In the genomic region with DNA sequence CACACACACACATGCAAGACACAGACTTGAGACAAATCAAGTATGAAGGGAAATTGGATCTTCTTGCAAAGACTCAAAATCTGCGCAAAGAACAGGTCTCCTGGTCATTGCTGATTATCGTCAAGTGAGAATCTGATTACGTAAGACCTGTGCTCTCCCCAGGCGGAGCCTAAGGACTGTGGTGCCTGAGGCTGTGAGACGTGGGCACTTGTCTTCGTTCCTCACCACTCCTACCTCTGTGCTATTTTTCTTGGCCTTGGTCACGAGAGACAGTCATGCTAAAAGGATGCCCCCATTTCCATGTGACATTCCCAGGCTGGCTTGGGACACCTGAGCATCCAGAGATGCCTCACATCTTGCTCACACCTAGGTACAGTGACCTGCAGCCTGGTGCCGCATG, we compare ENCODE assay signal across 20 mouse cellular contexts. TPM values are rescaled to one million over a fixed set of nuclear protein-coding genes. Genes with fewer than 3 reads are reported as not detected.
A peak's percentile ranks its signal among the peaks of the same experiment; 100 is the strongest.
DNase-seq lines count a peak whose midpoint lies in the region; ATAC-seq and TF ChIP-seq lines count a peak whose summit lies in the region.
"Had no signal": no experiment of that assay in that cellular context is flagged by ENCODE, and none has a peak within 500 bp of the region (broad histone marks: within the 10 kb centered on the region; RNA-seq: fewer than 3 reads in every experiment).

No protein-coding gene starts in this region.

- H3K4me3 ChIP-seq in embryonic facial prominence, embryonic 11.5 days (ENCODE audit: low read depth, low read length), result no peak overlapping the region
- no peak overlapping the region for H3K4me3 ChIP-seq in embryonic facial prominence, embryonic 10.5 days
- H3K4me3 ChIP-seq in lung, postnatal 0 days (ENCODE audit: low read depth, low read length), result no peak overlapping the region
- H3K4me3 ChIP-seq: heart, adult 2 months; heart, embryonic 12.5 days; hindbrain, embryonic 10.5 days had no signal

- TF ChIP-seq EP300 in lung, postnatal 0 days (IDR thresholded peaks at IDR 0.05), result no peak

- no peaks in the 10 kb centered on the region; the same call in 1 of the 2 replicates for H3K36me3 ChIP-seq in embryonic facial prominence, embryonic 11.5 days (replicated peaks; ENCODE audit: control insufficient read depth, insufficient read depth, low read depth, low read length)
- 0 out of 2 replicates have a peak, but pooled peaks cover 5% of the 10 kb centered on the region for H3K36me3 ChIP-seq in embryonic facial prominence, embryonic 10.5 days (replicated peaks)
- H3K36me3 ChIP-seq in lung, postnatal 0 days (ENCODE audit: insufficient read depth, low read length), result no peaks in the 10 kb centered on the region; the same call in 1 of the 2 replicates
- H3K36me3 ChIP-seq: heart, embryonic 12.5 days had no signal

- H3K27ac ChIP-seq in embryonic facial prominence, embryonic 11.5 days (replicated peaks; ENCODE audit: low read depth, low read length), result no peak overlapping the region
- H3K27ac ChIP-seq in embryonic facial prominence, embryonic 10.5 days (replicated peaks), result no peak overlapping the region
- H3K27ac ChIP-seq in lung, postnatal 0 days (ENCODE audit: low read length), result no peak overlapping the region
- H3K27ac ChIP-seq: heart, adult 2 months; hindbrain, embryonic 10.5 days; hindbrain, embryonic 14.5 days had no signal

- DNase-seq in embryonic facial prominence, embryonic 11.5 days (ENCODE audit: low spot score), result peak; percentile 43
- no peak for DNase-seq in embryonic facial prominence, embryonic 10.5 days (ENCODE audit: low spot score)
- DNase-seq in lung, postnatal 0 days (ENCODE audit: low spot score), result peak; percentile 54
- no peak for DNase-seq in lung, postnatal 4 days
- DNase-seq in brain, adult 2 months (ENCODE audit: low read depth, low spot score), result peak; percentile 76
- no peak for DNase-seq in embryo, embryonic 11 days
- no peak for DNase-seq in spleen, postnatal 10 days (ENCODE audit: low spot score in 2 of 2)
- DNase-seq: adrenal gland, postnatal 14 days; cerebellum, adult 18-20 months; cerebellum, postnatal 10 days; gastrocnemius, postnatal 10 days; heart, adult 2 months had no signal

- no peaks in the 10 kb centered on the region for H3K4me1 ChIP-seq in embryonic facial prominence, embryonic 11.5 days (ENCODE audit: control insufficient read depth, insufficient read depth, low read length)
- peaks cover 45% of the 10 kb centered on the region for H3K4me1 ChIP-seq in embryonic facial prominence, embryonic 10.5 days
- no peaks in the 10 kb centered on the region; the same call in 1 of the 2 replicates for H3K4me1 ChIP-seq in lung, postnatal 0 days (ENCODE audit: insufficient read depth, low read depth, low read length)

- no peaks in the 10 kb centered on the region for H3K27me3 ChIP-seq in embryonic facial prominence, embryonic 11.5 days (ENCODE audit: control insufficient read depth, insufficient read depth, low read length)
- H3K27me3 ChIP-seq in embryonic facial prominence, embryonic 10.5 days (replicated peaks; ENCODE audit: low read depth, poor library complexity, severe bottlenecking), result peaks cover 8% of the 10 kb centered on the region; the same call in 1 of the 2 replicates
- H3K27me3 ChIP-seq in lung, postnatal 0 days (replicated peaks; ENCODE audit: insufficient read depth, low read length), result no peaks in the 10 kb centered on the region

- H3K4me2 ChIP-seq in embryonic facial prominence, embryonic 11.5 days (ENCODE audit: low read depth, low read length), result no peak overlapping the region
- no peak overlapping the region for H3K4me2 ChIP-seq in lung, postnatal 0 days (replicated peaks; ENCODE audit: low read depth, low read length)
- H3K4me2 ChIP-seq: heart, embryonic 12.5 days; hindbrain, embryonic 14.5 days had no signal

- no peaks in the 10 kb centered on the region for H3K9me3 ChIP-seq in embryonic facial prominence, embryonic 11.5 days (replicated peaks; ENCODE audit: control insufficient read depth, low read length)
- no peaks in the 10 kb centered on the region for H3K9me3 ChIP-seq in embryonic facial prominence, embryonic 10.5 days
- H3K9me3 ChIP-seq in lung, postnatal 0 days (ENCODE audit: low read length), result no peaks in the 10 kb centered on the region
- H3K9me3 ChIP-seq: heart, embryonic 12.5 days; hindbrain, embryonic 10.5 days had no signal

- no peak for TF ChIP-seq CTCF in lung, postnatal 0 days (IDR thresholded peaks at IDR 0.05)

- no peak overlapping the region for H3K9ac ChIP-seq in embryonic facial prominence, embryonic 11.5 days (replicated peaks; ENCODE audit: low read length)
- H3K9ac ChIP-seq in lung, postnatal 0 days (replicated peaks; ENCODE audit: low read depth), result no peak overlapping the region
- H3K9ac ChIP-seq: heart, embryonic 12.5 days; hindbrain, embryonic 14.5 days had no signal

- 62% methylated on average over 8 of the region's 8 CpGs for WGBS in embryonic facial prominence, embryonic 11.5 days
- 71% methylated on average over 8 of the region's 8 CpGs for WGBS in embryonic facial prominence, embryonic 10.5 days
- 61% methylated on average over 8 of the region's 8 CpGs for WGBS in lung, postnatal 0 days

- no peak for ATAC-seq in embryonic facial prominence, embryonic 11.5 days (replicated peaks; ENCODE audit: insufficient number of reproducible peaks, low FRiP score, low TSS enrichment, low read depth)
- peak; percentile 66; the same call in 1 of the 2 replicates for ATAC-seq in lung, postnatal 0 days
- 0 out of 2 replicates have a peak, but pooled peaks have one; percentile 34 for ATAC-seq in megakaryocyte, adult 5-6 weeks (ENCODE audit: poor library complexity, severe bottlenecking)
- ATAC-seq: activated CD4-positive, CD25-positive, alpha-beta regulatory T cell, adult 4 months; forebrain, embryonic 14.5 days; Patski had no signal

RNA-seq across cellular contexts. Expression of gene Zbtb16, which starts 30.2 kb away (rescaled TPM):
- 3.0 and 4.8 TPM in 2 replicates for polyA plus RNA-seq in embryonic facial prominence, embryonic 11.5 days (2014; fragmentation: Nextera tagmentation; extraction: Ambion mirVana)
- 15.8 and 21.0 TPM in 2 replicates for polyA plus RNA-seq in embryonic facial prominence, embryonic 10.5 days (2016; fragmentation: Nextera tagmentation; extraction: Ambion mirVana)
- 3.9 and 19.7 TPM in 2 replicates for polyA plus RNA-seq in lung, postnatal 0 days (2015; fragmentation: Nextera tagmentation; extraction: Ambion mirVana)
- total RNA-seq in megakaryocyte, adult 5-6 weeks (2015), result 1.9 and 3.0 TPM in 2 replicates
- 2.2 and 2.7 TPM in 2 replicates for total RNA-seq in megakaryocyte, adult 5-6 weeks (2017)
- polyA plus RNA-seq: activated CD4-positive, CD25-positive, alpha-beta regulatory T cell, adult 4 months; C2C12 had no signal

Comparison
In these comparisons a context has a peak if more than half of its experiments do, and no peak if none do; other contexts are left out.
1. DNase-seq: peak in embryonic facial prominence, embryonic 11.5 days (single experiment), lung, postnatal 0 days (single experiment) and brain, adult 2 months (single experiment); none in embryonic facial prominence, embryonic 10.5 days (single experiment), lung, postnatal 4 days (0 of 2), embryo, embryonic 11 days (single experiment) and spleen, postnatal 10 days (0 of 2).